Mouse (Mus musculus): ENCODE measurements at regions not wholly inside any gene's neighbourhood (a gene's known extent, or its start where the extent isn't known, plus 50 kb on each side); places are given as distances from the start of the nearest gene placed in this dataset.

DNA sequence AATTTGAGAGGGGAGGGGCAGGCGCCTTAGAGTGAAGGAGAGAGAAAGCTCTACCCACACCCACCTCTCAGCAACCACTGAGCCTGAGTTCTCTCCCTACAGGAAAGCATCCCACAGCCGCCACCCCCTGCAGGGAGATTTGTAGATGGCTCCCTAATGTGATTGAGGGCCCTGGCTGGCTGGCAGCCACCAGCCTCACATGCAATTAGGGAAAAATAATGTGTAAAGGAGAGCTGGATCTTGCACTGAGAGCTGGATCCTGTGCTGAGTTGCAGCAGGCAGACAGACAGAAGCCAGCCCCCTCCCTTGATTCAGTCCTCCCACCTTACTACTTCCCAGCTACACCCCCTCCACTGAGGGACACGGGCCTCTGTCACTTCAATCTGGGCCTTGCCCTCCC is 260.2 kb downstream of the Bcor start:
- no peak for DNase-seq (ENCODE audit: low spot score in 2 of 2)

DNA sequence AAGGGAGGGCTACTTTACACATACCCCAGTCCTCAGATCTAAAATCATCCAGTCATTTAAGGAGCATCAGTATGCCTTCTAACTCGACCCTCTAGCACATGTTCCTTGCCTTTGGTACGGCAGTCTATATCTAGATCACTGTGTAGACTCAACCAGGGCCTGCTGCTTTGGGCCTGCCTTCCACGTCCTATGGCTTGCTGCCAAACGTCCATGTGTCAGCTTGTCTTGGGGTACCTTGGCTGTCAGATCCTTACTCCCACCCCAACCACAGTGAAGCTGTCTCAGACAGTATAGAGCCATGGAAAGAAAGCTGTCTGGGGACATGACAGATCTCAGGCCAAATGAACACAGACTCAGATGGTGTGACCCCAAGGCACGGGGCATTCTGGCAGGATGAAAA is 258.4 kb downstream of the Bcor start:
- DNase-seq (ENCODE audit: low spot score in 2 of 2), result no peak

DNA sequence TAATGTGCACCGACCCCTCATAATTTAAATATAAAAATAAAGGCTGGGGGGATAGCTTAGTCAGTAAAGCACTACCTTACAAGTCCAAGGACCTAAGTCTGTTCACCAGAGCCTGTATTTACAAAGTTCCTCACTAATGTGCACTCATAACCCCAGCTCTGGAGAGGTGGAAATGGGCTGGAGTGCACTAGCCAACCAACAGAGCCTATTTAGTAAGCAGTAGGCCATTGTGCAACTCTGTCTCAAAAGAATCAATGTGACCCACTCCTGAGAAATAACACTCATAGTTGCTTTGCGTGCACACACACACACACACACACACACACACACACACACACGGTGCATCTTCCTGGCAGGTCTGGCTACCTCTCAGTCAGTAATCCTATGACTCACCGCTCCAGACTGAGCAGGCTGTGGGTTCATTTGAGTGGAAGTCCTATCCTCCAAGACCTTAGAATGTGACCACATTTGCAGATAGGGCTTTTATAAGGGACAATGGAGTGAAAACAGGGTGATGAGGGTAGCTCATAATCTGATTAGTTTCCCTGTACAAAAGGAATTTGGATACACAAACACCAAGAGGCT is 256.9 kb downstream of the Bcor start:
- DNase-seq (ENCODE audit: low spot score in 2 of 2), result no peak

DNA sequence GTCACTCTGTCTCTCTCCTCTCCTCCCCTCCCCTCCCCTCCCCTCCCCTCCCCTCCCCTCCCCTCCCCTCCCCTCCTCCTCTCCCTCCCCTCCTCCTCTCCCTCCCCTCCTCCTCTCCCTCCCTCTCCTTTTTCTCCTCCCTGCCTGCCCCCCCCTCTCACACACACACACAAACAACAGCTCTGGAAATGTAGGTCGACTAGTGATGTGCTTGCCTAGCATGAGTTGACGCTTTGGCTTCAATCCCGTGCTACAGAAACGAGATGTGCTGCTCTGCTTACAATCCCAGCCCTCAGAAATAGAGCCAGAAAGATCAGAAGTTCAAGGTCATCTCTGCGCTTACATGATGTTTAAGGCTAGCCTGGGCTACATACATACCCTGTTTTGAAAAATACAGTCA is 254.9 kb downstream of the Bcor start:
- no peak for DNase-seq (ENCODE audit: low spot score in 2 of 2)

DNA sequence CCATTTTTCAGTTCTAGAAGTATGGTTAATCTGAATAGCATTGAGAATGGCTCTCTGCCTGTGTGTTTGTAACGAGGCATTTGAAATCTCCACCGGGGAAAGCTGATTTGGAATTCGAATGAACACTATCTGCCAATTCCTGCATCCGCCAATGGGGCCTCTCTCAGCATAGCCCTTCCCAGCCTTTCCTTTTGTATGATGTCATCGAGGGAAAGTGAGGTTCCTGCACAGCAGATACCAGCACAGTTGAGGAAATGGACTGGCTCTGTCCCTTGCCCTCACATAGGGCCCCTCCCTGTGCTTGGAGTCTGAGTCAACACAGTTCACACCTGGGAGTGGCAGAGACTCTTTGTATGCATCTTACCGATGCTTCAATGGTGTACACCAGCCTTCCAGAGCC is 253.0 kb downstream of the Bcor start:
- no peak for DNase-seq (ENCODE audit: low spot score in 2 of 2)

DNA sequence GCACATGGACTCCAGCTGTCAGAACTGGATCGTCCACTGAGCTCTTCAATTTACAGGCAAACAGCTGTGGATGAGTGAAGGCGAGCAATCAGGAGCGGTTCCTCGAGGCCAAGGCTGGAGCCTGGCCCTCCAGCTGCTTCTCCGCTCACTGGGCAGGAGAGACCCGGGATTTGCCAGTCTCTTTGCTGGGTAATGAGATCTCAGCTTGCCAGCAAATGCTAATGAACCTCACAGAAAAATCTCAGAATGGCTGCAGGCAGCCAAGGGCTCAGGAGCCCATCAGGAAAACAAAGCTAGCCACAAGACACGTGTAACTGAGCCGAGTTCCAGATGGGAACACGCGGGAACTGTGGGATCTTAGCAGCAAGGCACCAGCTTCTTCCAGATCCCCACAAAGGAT is 244.2 kb downstream of the Bcor start:
- DNase-seq (ENCODE audit: low spot score in 2 of 2), result peak in 1 of 2 experiments; percentile 3

DNA sequence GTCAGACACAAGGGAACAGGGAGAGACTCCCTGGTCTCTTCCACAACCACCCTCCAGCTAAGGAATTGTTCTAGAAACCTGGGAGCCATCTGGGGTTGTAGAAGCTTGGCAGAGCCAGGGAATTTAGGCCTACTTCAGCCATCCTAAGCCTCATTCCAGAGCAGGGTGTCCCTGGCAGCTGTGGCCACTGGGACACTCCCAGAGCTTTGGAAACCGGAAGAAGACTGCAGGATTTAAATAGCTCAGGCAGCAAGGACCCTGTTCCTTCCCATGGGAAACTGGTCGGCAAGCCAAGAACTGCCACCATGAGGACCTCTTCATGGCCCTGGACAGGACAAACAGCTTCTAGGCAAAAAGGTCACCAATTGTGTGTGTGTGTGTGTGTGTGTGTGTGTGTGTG is 239.9 kb downstream of the Bcor start:
- no peak for DNase-seq (ENCODE audit: low spot score in 2 of 2)

DNA sequence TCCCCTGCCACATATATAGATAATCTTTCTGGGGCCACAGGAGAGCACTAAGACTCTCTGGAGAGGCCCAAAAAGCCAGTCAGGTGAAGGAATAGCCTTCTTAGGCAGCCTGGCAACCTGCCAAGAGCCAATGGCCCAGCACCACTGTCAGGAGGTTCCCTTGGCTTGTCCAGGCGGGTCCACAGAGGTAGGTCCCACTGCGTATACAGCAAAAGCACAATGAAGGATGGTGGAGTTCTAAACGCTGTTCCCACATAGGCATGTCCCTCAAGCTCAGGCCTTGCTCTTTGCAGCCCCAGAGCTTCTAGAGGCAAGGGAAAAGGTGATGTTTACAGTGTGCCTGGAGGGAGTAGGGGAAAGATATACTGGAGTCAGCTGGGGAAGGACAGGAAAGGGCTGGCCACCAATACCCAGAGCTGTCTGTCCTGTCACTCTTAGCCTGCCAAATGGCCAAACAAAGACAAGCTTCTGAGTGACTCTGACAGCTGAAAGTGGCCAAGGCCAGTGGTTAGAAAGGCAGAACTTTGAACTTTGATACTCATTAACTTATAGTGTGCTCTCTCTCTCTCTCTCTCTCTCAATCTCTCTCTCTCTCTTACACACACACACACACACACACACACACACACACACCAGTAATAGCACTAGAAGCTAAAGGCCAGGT is 235.4 kb downstream of the Bcor start:
- no peak for DNase-seq (ENCODE audit: low spot score in 2 of 2)

DNA sequence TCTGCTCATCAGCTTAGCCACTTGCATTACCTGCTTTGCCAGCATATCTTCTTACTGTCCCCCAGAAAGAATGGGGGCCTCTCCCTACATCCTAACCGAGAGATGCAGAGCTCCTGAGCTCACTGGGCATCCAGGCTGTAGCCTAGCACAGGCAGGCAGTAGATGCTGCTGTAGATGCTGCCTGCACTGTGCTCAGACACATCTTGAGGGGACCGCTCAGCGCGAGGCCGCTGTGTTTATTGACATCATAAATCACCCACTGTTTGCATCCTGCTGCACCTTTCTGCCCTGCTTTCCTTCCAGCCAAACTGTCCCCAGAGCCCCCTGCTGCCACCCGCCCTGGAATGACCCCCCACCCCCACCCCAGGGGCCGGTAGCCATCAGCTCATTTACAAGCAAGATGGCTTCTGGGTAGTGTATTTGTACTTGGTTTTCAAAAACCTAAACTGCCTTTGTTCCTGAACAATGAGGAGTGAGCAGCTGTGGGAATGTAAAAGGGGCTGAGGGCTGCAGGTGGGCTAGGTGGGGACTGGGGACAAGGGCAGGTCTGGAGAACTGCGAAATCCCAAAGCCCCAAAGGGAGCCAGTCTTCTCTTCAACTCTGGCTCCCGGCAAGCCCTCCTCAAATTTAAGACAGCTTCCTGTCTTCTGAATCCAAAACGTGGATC is 233.2 kb downstream of the Bcor start:
- no peak for DNase-seq (ENCODE audit: low spot score in 2 of 2)

DNA sequence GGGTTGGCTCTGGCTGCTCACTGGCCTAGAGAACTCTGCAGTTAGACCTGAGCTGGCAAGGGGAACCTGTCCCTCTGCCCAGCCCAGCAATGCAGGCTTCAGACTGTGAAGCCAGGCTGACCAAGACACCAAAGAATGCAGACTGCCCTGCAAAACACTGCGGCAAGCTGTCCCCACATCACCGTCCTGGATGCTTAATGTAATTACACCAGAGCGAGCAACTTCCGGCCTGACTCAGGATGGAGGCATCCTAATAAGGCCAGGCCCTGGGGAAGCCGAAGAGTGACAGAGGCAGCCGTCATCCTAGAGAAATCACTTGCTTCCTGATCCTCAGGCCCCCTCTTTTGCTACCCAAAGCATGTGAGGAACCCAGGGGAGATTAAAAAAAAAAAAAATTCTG is 230.7 kb downstream of the Bcor start:
- no peak for DNase-seq (ENCODE audit: low spot score in 2 of 2)

DNA sequence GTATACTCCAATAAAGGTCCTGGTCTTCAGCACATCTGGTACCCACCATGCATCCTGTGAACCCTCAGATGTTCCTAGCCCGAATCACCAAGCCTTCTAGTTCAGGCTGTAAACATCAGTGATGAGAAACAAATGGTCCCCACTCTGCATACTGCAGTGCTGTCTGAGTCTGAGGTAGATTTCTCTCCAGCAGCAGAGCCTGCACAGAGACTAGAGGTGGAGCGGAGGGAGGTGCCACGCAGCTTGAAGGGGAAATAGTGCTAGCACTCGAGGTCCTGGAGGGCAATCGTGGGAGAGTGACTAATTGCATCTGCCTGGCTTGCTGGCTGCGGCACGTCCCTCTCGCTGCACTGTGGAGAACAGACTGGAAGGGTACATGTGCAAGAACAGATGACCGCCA is 228.7 kb downstream of the Bcor start:
- no peak for DNase-seq (ENCODE audit: low spot score in 2 of 2)

DNA sequence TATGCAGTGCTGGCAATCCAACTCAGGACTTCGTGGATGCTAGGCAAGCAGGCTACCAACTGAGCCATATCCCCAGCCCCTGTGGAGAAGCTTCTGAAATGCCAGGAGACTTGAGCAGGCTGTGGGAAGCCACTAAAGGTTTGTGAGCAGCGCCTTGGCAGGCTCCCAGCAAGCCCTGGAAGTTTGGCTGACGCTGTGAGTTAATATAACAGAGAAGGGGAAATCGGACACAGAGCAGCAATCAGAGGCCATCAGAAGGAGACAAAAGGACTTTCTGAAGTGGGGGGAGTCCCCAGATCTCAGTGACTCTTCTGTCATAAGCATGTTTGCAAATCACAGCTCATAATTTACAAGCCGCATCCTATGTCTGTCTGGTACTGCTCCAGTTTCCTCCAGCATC is 224.8 kb downstream of the Bcor start:
- DNase-seq (ENCODE audit: low spot score in 2 of 2), result no peak

DNA sequence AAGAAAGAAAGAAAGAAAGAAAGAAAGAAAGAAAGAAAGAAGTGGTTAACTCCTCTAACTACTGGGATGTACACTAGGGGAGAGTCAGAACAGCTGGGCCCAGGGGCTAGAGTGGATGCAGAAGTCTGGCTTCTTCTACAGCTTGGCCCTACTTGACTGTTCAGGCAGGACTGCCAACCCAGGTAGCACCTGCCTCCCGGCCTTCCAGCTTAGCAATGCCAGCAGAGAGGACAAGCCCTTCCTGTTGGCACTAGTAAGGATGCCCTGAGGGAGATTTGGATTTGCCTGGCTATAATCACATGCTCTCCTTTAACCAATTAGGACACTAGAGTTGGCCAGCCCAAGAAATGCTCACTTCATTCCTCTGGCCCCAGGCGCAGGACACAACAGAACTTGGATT is 219.9 kb downstream of the Bcor start:
- no peak for DNase-seq (ENCODE audit: low spot score in 2 of 2)

DNA sequence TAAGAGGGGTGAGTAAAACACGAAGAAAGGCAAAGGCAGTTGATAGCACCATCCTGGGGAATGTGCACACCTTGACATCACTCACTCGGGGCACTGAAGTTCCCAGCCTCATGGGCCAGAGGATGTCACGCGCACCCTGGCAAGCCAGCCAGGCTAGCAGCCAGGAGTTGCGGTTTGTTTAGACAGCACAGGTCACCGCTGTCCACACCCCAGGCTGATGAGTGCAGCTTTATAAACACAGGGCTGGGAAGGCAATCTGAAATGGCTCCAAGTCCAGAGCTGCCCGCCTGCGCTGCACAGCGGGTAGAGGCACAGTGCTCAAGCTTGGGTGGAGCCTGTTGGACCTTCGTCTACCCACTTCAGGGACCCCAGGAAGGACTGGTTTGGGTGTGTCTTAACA is 216.8 kb downstream of the Bcor start:
- no peak for DNase-seq (ENCODE audit: low spot score in 2 of 2)

DNA sequence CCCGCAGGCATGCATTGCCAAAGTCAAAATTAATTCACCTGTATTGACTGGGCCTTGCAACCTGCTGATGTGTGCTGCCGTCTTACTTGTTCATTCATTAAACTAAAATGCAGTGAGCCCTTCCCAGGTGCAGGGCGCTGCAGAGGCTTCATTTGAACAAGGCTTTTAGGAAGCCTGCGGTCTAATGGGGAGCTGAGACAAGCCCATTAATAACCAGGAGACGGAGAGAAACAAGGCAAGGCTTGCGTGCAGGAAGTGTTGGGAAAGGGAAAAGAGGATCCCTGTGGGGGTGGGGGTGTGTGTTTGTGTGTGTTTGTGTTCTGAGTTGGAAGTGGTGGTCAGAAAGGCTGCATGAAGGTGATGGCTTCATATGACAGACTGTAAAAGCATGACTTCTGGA is 215.6 kb downstream of the Bcor start:
- DNase-seq (ENCODE audit: low spot score in 2 of 2), result no peak

DNA sequence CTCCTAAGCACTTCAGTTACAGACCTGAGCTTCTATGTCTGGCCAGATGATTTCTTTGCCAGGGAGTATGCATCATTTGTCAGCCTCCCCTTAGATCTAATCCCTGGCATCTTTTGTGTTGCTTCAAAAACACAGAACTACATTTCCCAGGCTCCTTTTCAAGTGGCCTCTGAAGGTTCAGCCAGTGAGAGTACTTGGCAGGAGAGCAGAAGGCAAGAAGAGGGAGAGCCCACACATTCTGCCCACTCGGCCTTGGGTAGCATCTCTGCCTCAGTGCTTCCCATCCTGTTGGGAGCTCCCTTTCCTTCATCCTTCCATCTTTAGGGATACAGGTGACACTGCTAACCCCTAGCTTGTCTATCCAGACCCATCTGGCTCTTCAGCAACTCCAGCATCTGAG is 214.9 kb downstream of the Bcor start:
- no peak for DNase-seq (ENCODE audit: low spot score in 2 of 2)

DNA sequence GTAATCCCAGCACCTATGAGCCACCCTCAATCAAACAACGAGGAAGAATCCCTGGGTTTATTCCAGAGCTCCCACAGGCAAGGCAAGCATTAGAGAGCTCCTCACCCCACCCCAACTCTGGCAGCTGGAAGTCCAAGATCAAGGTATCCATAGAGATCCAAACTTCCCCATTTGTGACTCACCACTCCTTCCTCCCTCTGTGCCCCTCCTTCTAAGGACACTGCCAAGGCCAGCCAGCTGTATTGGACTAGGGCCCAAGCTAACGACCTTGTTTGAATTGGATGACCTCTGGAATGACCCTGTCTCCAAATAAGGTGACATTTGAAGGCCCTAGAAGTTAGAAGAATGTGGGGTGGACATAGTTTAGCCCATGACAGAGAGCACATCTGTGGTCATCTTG is 208.0 kb downstream of the Bcor start:
- no peak for DNase-seq (ENCODE audit: low spot score in 2 of 2)

DNA sequence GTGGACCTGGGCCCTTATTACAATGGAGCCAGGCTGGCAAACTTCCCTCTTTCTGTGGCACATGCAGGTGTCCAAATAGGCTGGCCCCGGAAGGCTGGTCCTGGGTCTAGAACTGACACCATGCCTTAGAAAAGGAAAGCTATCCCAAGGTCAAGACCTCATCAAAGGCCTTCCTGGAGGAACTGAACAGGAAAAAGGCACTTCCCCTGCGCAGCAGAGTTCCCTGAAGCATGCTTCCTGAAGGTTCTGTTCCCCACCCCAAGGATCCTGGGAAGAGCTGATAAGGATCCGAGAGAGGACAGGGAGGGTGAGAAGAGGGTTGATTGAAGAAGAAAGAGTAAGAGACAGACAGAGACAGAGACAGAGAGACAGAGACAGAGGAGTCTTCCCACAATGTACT is 204.0 kb downstream of the Bcor start:
- no peak for DNase-seq (ENCODE audit: low spot score in 2 of 2)

DNA sequence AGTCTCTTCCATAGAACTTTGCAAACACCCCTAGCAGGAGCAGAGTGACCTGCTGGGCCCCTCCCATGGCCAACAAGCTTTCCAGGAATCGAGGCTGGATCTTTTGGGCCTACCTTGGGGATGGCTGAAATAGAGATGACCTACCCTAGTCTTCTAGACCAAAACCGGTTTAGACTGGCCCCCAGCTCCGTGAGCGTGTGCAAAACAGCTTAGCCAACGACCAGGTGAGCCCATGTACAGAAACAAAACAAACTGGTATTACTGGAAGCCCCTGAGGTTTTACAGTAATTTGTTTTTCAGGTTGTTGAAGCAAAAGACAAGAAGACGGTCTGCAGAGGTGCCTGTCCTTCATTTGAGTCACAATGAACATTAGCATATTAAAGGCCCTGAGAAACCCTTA is 203.1 kb downstream of the Bcor start:
- DNase-seq (ENCODE audit: low spot score in 2 of 2), result no peak

DNA sequence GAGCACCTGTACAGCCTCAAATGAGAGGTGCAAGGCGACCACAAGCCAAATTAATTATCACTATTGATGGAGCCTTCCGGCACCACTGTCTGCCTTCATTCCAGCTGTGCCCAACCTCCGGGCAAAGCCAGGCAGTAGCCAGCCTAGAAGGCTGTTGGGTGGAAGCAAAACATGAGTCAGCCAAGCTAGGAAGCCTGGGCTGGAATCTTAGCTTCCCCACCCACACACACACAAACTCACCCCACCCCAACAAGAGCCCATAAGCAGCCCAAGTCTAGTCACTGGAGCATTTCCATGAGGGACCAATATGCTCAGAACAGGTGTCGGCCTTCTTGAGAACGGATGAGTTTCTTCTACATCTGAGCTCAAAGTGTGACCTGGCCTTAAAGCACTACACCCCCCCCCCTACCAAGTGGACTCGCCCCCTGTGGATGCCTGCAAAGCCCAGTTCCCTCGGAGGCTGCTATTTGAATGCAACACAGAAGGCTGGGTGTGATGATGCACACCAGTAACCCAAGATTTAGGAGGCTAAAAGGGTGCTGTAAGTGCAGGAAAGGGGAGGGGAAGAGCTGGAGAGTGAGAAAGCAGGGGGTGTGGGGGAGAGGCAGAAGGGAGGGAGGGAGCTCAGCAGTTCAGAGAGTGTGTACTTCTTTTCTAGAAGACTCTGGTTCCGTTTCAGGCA is 200.1 kb downstream of the Bcor start:
- peak in 1 of 2 experiments; percentile 6 for DNase-seq (ENCODE audit: low spot score in 2 of 2)

DNA sequence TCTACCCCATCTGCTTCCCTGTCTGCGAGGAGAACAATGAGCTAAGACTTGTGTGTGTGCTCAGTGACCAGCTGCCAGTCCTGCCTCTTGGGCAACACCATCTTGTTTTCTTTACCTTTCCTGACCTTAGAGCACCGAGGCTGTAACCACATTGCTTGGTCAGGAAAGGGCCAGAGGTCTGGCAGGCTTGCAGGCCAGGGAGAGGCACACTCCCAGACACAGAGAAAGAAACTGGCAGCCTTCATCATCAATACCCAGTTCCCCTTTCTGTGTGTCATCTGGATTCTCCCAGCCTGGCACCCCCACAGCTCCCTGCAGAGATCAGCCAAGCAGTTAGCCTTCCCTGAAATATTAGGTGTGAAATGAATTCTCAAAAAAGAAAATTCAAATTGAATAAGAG is 198.8 kb downstream of the Bcor start:
- no peak for DNase-seq (ENCODE audit: low spot score in 2 of 2)

DNA sequence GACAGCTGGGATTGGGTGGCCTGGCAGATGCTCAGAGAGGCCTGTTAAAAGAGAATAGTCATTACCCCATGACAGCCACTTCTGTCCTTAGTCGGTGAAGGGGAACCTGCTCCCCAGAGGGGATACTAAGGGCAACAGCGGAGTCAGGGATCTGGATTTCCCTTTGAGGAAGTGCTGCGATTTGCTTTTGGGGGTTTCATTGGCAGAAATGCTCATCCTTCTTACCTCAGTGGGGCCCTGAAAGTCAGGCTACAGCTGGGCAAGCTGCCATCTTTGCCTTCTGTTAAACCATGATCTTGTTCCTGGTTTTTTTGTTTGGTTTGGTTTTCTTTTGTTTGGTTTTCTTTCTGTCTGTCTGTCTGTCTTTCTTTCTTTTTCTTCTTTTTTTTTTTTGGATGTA is 195.7 kb downstream of the Bcor start:
- no peak for DNase-seq (ENCODE audit: low spot score in 2 of 2)

DNA sequence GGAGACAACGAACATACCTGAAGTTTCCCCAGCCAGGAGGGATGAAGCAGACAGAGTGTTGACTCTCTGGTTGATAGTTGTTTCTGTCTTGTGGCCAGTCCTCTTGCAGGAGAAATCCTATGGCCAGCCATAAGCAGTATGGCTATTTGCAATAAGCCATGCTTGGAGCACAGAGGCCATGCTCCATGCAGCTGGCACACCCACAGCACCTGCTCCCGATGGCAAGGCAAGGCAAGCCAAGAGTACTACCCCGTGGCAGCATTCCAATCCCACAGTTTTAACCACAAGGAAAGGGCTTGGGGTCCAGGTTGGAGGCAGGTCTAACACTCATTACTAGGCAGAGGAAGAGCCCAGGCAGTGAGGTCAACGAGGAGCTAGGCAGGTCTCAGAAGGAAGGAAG is 181.5 kb downstream of the Bcor start:
- no peak for DNase-seq (ENCODE audit: low spot score in 2 of 2)
